Mouse (Mus musculus) ovary, adult 18-20 months (tissue): ENCODE measurements at regions not wholly inside any gene's neighbourhood (a gene's known extent, or its start where the extent isn't known, plus 50 kb on each side); places are given as distances from the start of the nearest gene placed in this dataset.

ENCODE experiments used
- DNase-seq: peaks from one replicate; pipeline ENCODE4 v3.0.0; 2022; ENCODE audit warnings: low spot score, mixed read lengths

- DNase-seq, result no peak
Observed at GRCm38 (mm10) chr13:45213116-45213834, 134.8 kb downstream of the Gm9817 start.

GRCm38 (mm10) chr13:45218251-45218650 lies 139.8 kb downstream of the Gm9817 start:
- DNase-seq, result no peak

GRCm38 (mm10) chr13:45219671-45220070 lies 141.2 kb downstream of the Gm9817 start:
- no peak for DNase-seq

GRCm38 (mm10) chr13:45230804-45231203 lies 152.3 kb downstream of the Gm9817 start:
- no peak for DNase-seq

GRCm38 (mm10) chr13:45235236-45235635 lies 154.3 kb upstream of the Mylip start:
- no peak for DNase-seq

GRCm38 (mm10) chr13:45238258-45238657 lies 151.3 kb upstream of the Mylip start:
- DNase-seq, result no peak

GRCm38 (mm10) chr13:45239153-45239552 lies 150.4 kb upstream of the Mylip start:
- DNase-seq, result peak; percentile 19

GRCm38 (mm10) chr13:45240009-45240653 lies 149.4 kb upstream of the Mylip start:
- DNase-seq, result no peak

GRCm38 (mm10) chr13:45242261-45242660 lies 147.3 kb upstream of the Mylip start:
- DNase-seq, result no peak

- no peak for DNase-seq
Observed at GRCm38 (mm10) chr13:45242750-45243149, 146.8 kb upstream of the Mylip start.

- DNase-seq, result no peak
Observed at GRCm38 (mm10) chr13:45245651-45246050, 143.9 kb upstream of the Mylip start.

- no peak for DNase-seq
Observed at GRCm38 (mm10) chr13:45246341-45246740, 143.2 kb upstream of the Mylip start.

- DNase-seq, result no peak
Observed at GRCm38 (mm10) chr13:45250028-45250427, 139.5 kb upstream of the Mylip start.

- DNase-seq, result no peak
Observed at GRCm38 (mm10) chr13:45251068-45251467, 138.5 kb upstream of the Mylip start.

- DNase-seq, result no peak
Observed at GRCm38 (mm10) chr13:45252126-45252525, 137.4 kb upstream of the Mylip start.

GRCm38 (mm10) chr13:45253221-45253620 lies 136.3 kb upstream of the Mylip start:
- DNase-seq, result no peak

GRCm38 (mm10) chr13:45255277-45255676 lies 134.3 kb upstream of the Mylip start:
- no peak for DNase-seq

- DNase-seq, result no peak
Observed at GRCm38 (mm10) chr13:45262011-45262410, 127.5 kb upstream of the Mylip start.

- no peak for DNase-seq
Observed at GRCm38 (mm10) chr13:45266287-45267064, 123.1 kb upstream of the Mylip start.

- no peak for DNase-seq
Observed at GRCm38 (mm10) chr13:45267446-45267845, 122.1 kb upstream of the Mylip start.

GRCm38 (mm10) chr13:45267906-45268305 lies 121.6 kb upstream of the Mylip start:
- DNase-seq, result no peak

GRCm38 (mm10) chr13:45274261-45274884 lies 115.2 kb upstream of the Mylip start:
- peak; percentile 63 for DNase-seq
